Mouse (Mus musculus): ENCODE results near the gene Riox1.
"Not testable (repeated sequence)": the region's sequence is repeated elsewhere in the genome, so short reads cannot be mapped to it uniquely, and the experiment has no call there.

Gene Riox1

DNA sequence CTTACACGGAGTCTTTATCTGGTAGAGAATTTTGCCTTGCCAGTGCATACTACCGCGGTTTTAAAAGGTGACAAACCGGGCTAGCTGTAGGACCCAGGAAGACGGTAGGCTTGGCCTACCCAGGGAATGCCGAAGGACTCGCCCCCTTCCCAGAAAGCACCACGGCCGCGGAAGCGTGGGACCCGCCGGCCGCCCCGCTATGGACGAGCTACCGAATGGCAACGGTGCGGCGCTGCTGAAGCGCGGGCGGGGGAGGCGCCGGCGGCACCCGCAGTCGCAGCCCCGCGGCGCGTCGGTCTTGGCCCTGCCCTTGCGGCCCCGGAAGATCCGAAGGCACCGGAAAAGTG, at the start of gene Riox1:
Riox1 (plus strand) TSS at position 116 of the 347 bp plus-strand sequence.
- DNase-seq, result peak; percentile 86

GRCm38 (mm10) chr12:83910451-83910850, 40.0 kb upstream of the Riox1 start:
- no peak for DNase-seq

DNA sequence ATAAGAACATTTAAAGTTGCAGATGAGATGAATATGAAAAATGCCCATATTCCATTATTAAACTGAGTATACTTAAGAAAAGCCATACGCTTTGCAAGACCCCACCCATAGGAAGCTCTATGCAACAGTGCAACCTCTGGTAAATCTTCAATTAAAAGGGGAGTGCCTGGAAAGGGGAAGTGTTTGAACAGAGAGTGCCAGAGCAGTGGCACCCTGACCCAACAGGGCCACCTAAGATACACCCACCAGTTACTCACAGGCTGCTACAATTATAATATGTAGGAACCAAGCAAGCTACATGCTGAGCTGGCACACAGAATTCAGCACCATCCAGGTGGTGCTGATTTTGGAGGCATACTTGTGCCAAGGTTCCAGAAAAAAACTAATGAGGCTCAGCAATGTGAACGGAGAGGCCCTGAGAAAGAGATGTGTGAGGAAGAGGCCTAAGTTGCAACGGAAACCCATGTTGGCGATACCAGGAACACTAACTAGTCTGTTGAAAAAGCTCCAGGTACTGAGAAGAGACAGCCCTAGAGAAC, 36.1 kb upstream of the Riox1 start:
- no peak for DNase-seq

DNA sequence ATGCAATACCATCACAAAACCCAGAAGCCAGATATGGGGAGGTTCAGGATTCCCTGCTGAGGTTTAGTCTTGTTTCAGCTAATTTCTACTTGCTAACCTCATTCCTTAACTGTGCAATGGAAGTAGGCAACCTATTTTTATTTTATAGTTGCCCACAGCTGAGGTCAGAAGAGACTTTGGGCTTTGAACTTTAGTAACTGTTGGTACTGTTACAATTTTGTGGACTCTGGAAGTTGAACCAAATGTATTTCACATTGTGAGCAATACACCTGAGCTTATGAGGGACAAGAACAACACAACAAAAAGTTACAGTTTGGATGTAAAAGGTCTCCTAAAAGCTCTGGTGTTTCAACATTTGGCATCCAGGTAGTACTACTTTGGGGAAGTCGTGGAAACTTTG, 35.6 kb upstream of the Riox1 start:
- no peak for DNase-seq

- no peak for DNase-seq
Observed at GRCm38 (mm10) chr12:83916884-83917283, 33.5 kb upstream of the Riox1 start.

GRCm38 (mm10) chr12:83920721-83921441, 29.5 kb upstream of the Riox1 start:
- peak; percentile 41 for DNase-seq

GRCm38 (mm10) chr12:83921535-83922381, 28.6 kb upstream of the Riox1 start, which contains the start of gene Numb:
Numb (minus strand) TSS chr12:83921934.
- peak; percentile 98 for DNase-seq

DNA sequence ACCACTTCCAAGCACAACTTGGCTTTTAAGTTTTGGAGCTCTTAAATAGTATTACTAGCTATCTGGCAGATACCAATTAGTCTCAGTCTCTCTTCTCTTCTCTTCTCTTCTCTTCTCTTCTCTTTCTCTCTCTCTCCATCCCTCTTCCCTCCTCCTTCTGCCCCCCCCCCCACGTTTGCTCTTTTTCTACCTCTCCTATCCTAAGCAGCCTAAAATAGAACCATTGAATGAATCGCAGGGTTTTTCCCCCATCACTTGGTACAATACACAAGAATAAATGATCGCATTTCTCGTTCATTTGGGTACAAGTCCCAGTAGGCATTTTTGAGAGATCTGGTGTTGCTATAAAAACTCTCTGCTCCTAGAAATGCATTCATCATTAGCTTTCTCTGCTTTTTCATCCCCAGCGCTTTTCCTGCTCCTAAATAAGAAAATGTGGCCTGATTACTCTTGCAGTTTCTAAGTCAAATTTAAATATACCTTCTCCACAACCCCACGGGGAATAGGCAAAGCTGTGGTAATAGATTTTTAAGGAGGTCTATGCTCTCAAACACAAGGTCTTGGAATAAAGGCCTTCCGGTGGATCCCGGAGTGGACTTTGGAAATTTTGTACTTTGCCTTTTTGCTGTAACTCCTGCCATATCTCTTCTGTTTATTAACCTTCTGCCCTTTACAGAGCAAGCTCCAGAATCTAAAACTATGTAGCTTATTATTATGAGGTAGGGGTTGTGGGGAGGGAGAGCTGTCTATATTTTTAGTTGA, 27.5 kb upstream of the Riox1 start:
- DNase-seq, result no peak

DNA sequence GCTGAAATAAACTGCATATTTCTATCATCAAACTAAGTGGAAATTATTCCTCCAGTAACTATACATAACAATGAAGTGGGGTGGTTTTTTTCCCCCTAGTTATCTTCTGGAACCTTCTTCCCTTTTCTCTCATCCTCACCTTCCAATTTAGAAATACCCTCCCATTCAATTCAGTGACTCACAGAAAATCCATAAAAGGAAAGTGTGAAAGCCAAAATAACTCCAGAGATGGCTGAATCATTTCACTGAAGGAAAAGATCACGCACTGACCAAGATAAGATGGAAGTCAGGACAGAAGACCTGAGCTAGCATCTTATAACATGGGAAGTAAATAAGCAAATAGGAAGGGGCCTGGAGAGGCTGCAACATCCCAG, 26.9 kb upstream of the Riox1 start:
- DNase-seq, result no peak

- no peak for DNase-seq
Observed at GRCm38 (mm10) chr12:83924332-83924731, 26.1 kb upstream of the Riox1 start.

DNA sequence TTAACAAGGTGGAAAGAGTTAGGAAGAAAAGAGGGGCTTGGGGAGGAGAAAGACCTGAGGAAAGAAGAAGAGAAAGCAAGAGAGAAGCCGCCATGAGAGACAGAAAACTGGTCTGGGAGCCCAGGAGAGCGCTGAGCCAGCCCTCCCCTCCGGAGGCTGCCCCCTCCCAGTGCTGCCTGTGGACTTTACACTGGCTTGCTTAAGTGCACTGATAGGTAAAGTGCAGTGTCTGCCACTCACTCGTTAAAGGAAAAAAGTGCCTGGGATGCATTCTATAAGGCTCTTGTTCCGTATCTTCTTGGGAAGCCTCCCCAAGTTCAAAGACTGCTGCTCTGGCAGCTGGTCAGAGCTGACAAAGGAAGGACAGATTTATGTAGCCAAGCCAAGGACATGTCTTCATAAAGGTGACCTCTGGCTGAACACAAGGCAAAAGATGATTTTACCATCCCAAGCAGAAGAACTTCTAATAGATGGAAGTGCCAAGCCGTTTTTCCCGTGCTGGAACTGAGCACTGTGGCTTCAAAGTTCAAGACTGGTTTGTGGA, 25.2 kb upstream of the Riox1 start:
- no peak for DNase-seq

GRCm38 (mm10) chr12:83926061-83926460, 24.3 kb upstream of the Riox1 start:
- no peak for DNase-seq

GRCm38 (mm10) chr12:83927747-83928146, 22.7 kb upstream of the Riox1 start:
- DNase-seq, result no peak

DNA sequence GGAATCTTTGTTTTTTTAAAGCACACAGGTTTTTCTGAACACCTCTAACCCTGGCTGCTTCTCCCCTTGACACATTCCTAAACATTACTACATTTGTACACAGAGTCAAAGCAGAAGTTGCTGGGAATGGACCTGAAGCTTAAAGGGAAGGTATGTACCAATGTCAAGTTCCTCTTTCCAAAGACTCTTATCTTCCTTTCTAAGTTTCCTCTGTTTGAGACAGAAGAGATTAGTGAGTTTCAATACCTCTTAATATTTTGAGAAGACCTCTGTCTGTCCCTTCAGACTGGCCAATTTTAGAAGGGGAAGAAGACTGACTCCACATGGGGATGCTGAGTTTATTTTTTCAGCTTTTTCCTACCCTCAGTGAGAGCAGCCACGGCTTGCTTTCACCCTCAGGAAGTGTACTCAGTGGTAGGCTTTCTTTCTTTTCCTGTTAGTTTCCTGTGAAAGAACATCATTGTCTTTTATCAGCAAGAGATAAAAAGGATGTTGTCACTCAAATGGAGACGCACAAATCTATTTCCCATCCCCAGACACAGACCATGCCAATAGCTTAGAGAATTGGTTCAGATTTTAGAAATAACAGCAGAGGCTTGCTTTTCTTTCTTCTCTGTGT, 21.1 kb upstream of the Riox1 start:
- DNase-seq, result no peak

- no peak for DNase-seq
Observed at GRCm38 (mm10) chr12:83937600-83937999, 12.8 kb upstream of the Riox1 start.

- DNase-seq, result not testable (repeated sequence)
Observed at GRCm38 (mm10) chr12:83938592-83938991, 11.8 kb upstream of the Riox1 start.

DNA sequence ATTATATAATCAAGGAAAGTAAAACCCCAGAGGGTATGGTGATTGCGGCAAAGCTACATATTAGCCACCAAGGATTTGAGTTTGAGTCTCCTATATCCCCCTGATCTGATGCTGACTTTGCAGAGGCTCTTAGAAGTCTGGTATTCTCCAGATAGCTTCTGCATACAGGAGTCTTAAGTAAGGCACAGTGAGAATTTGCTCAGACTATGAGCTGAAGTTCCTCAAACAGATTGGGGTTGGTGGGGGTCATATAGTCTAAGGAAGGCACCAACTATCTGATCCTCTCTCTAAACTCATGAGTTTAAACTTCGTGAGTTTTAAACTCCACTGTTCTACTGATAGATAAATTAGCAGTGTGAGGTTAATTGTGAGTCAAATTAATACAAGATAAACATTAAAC, 11.1 kb upstream of the Riox1 start:
- DNase-seq, result no peak

- DNase-seq, result no peak
Observed at GRCm38 (mm10) chr12:83940031-83940430, 10.4 kb upstream of the Riox1 start.

DNA sequence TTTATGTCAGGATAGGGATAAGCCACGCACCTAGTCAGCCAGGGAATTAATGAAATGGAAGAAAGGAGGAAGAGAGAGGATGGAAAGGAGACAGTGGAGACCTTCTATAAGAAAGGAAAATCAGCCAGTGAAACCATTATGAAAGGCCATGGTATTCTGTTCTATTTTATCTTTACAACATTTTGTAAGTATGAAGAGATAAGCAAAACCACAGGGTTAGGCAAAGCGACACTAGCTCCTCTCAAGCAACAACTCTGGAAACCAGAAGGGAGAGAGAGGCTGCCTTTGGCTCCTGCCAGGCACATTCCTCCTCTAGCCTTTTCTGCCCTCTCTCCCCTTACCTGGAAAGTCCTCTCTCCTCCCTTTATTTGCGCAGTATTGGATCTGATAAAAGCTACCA, 8.5 kb upstream of the Riox1 start:
- DNase-seq, result no peak

- DNase-seq, result no peak
Observed at GRCm38 (mm10) chr12:83947260-83947811, 3.1 kb upstream of the Riox1 start.

DNA sequence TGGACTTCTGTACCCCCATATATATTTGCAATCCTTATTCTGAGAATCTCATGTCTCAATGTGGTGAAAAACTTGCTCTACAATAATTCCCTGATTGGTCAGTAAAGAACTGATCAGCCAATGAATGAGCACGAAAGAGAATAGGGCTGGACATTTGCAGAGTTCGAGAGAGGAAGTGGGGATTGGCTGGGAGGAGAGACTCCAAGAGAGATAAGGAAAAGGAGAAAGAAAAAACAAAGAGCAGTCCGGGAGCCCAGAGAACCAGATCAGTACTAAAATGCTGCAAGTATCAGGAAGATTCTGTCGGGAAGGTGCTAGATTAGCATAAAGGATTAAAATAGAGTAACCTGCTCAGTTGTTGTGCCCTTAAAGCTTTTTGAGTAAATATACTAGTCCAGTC, 1.4 kb upstream of the Riox1 start:
- no peak for DNase-seq
